Mouse (Mus musculus): Measurements from ENCODE around the gene Gnaq.
A peak's percentile ranks its signal among the peaks of the same experiment; 100 is the strongest.

The Gnaq gene

GRCm38 (mm10) chr19:16375881-16376280 lies 243.2 kb downstream of the Gnaq start:
- no peak for DNase-seq (ENCODE audit: low read depth)

- DNase-seq (ENCODE audit: low read depth): no peak
Measured at GRCm38 (mm10) chr19:16378565-16378964, 245.9 kb downstream of the Gnaq start.

- DNase-seq (ENCODE audit: low read depth): no peak
Measured at GRCm38 (mm10) chr19:16379687-16380086, 247.1 kb downstream of the Gnaq start.

- DNase-seq (ENCODE audit: low read depth): no peak
Measured at GRCm38 (mm10) chr19:16382392-16382791, 249.8 kb downstream of the Gnaq start.

GRCm38 (mm10) chr19:16383127-16383526 lies 250.5 kb downstream of the Gnaq start:
- DNase-seq (ENCODE audit: low read depth): no peak

- DNase-seq (ENCODE audit: low read depth): no peak
Measured at GRCm38 (mm10) chr19:16384094-16384493, 251.5 kb downstream of the Gnaq start.

GRCm38 (mm10) chr19:16384957-16385356 lies 252.3 kb downstream of the Gnaq start:
- no peak for DNase-seq (ENCODE audit: low read depth)

- DNase-seq (ENCODE audit: low read depth): peak; percentile 86
Measured at GRCm38 (mm10) chr19:16386514-16386913, 253.9 kb downstream of the Gnaq start.

GRCm38 (mm10) chr19:16390192-16390795 lies 257.7 kb downstream of the Gnaq start:
- DNase-seq (ENCODE audit: low read depth): no peak

GRCm38 (mm10) chr19:16394381-16394780 lies 261.8 kb downstream of the Gnaq start:
- no peak for DNase-seq (ENCODE audit: low read depth)

- DNase-seq (ENCODE audit: low read depth): no peak
Measured at GRCm38 (mm10) chr19:16403101-16403500, 270.5 kb downstream of the Gnaq start.

GRCm38 (mm10) chr19:16407727-16408126 lies 275.1 kb downstream of the Gnaq start:
- no peak for DNase-seq (ENCODE audit: low read depth)

GRCm38 (mm10) chr19:16411302-16411701 lies 278.7 kb downstream of the Gnaq start:
- DNase-seq (ENCODE audit: low read depth): no peak

- DNase-seq (ENCODE audit: low read depth): peak; percentile 46
Measured at GRCm38 (mm10) chr19:16418086-16418663, 285.5 kb downstream of the Gnaq start.

- no peak for DNase-seq (ENCODE audit: low read depth)
Measured at GRCm38 (mm10) chr19:16425596-16425995, 293.0 kb downstream of the Gnaq start.

- no peak for DNase-seq (ENCODE audit: low read depth)
Measured at GRCm38 (mm10) chr19:16431368-16431767, 298.7 kb downstream of the Gnaq start.

GRCm38 (mm10) chr19:16434879-16435278 lies 302.2 kb downstream of the Gnaq start:
- peak; percentile 43 for DNase-seq (ENCODE audit: low read depth)

GRCm38 (mm10) chr19:16435531-16436231 lies 303.1 kb downstream of the Gnaq start, which contains the start of gene Gna14:
TSS of gene Gna14 (plus strand) at chr19:16435762.
- peak; percentile 52 for DNase-seq (ENCODE audit: low read depth)

GRCm38 (mm10) chr19:16436335-16437169 lies 303.9 kb downstream of the Gnaq start:
- no peak for DNase-seq (ENCODE audit: low read depth)
